8 mouse cellular contexts compared by ENCODE assay signal in the genomic region with DNA sequence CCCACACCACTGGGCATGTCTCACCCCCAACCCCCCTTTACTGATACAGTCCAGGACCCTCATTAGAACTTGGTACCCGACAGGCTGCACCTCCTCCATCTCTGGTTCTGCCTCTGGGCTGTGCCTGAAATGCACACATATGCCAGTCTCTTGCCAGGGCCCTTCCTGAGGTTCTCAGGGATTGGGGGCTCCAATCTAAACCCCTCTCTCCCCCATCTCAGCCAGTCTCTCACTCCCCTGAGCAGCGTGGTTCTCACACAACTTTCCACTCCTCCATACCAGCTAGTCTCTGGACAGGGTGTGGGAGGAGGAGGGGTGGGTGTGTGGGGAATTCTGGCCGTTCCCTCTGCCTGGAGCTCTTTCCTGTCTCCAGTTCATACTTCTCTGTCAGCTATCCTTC. TPM values are rescaled to one million over a fixed set of nuclear protein-coding genes. Genes with fewer than 3 reads are reported as not detected.
DNase-seq lines count a peak whose midpoint lies in the region; ATAC-seq and TF ChIP-seq lines count a peak whose summit lies in the region.
"Had no signal": no experiment of that assay in that cellular context is flagged by ENCODE, and none has a peak within 500 bp of the region (broad histone marks: within the 10 kb centered on the region; RNA-seq: fewer than 3 reads in every experiment).

No protein-coding gene starts in this region.

- 41% methylated on average over 3 of the region's 3 CpGs for WGBS in heart, embryonic 15.5 days
- WGBS in midbrain, embryonic 10.5 days, result 54% methylated on average over 3 of the region's 3 CpGs
- WGBS in midbrain, postnatal 0 days, result 50% methylated on average over 3 of the region's 3 CpGs
- WGBS in limb, embryonic 14.5 days, result 41% methylated on average over 3 of the region's 3 CpGs

- H3K9me3 ChIP-seq in heart, embryonic 15.5 days (replicated peaks), result no peaks in the 10 kb centered on the region
- H3K9me3 ChIP-seq in midbrain, embryonic 10.5 days (replicated peaks), result no peaks in the 10 kb centered on the region
- no peaks in the 10 kb centered on the region for H3K9me3 ChIP-seq in midbrain, postnatal 0 days (ENCODE audit: low read length)
- H3K9me3 ChIP-seq in limb, embryonic 14.5 days (ENCODE audit: control insufficient read depth, low read length), result no peaks in the 10 kb centered on the region

- H3K4me3 ChIP-seq in heart, embryonic 15.5 days, result no peak overlapping the region
- H3K4me3 ChIP-seq in midbrain, embryonic 10.5 days, result peak overlapping the region; percentile 84; the same call in 1 of the 2 replicates
- no peak overlapping the region for H3K4me3 ChIP-seq in midbrain, postnatal 0 days (ENCODE audit: low read depth, low read length)
- no peak overlapping the region for H3K4me3 ChIP-seq in limb, embryonic 14.5 days (replicated peaks; ENCODE audit: low read length)

- peaks cover 16% of the 10 kb centered on the region for H3K4me1 ChIP-seq in heart, embryonic 15.5 days (replicated peaks)
- peaks cover 41% of the 10 kb centered on the region for H3K4me1 ChIP-seq in midbrain, embryonic 10.5 days
- H3K4me1 ChIP-seq in midbrain, postnatal 0 days (ENCODE audit: insufficient read depth, low read length), result peaks cover 3% of the 10 kb centered on the region; the same call in 1 of the 2 replicates
- H3K4me1 ChIP-seq in limb, embryonic 14.5 days (ENCODE audit: control insufficient read depth, insufficient read depth, low read length), result peaks cover 8% of the 10 kb centered on the region; the same call in 1 of the 2 replicates

- no peak for TF ChIP-seq CTCF in midbrain, postnatal 0 days (IDR thresholded peaks at IDR 0.05)

- H3K9ac ChIP-seq in heart, embryonic 15.5 days, result no peak overlapping the region
- H3K9ac ChIP-seq in midbrain, postnatal 0 days (replicated peaks; ENCODE audit: low read length, poor library complexity, severe bottlenecking), result no peak overlapping the region
- H3K9ac ChIP-seq in limb, embryonic 14.5 days (ENCODE audit: low read depth, low read length, severe bottlenecking), result no peak overlapping the region

- TF ChIP-seq POLR2A in limb, embryonic 14.5 days (IDR thresholded peaks at IDR 0.05; ENCODE audit: borderline replicate concordance, extremely low read depth, insufficient read depth, insufficient read length), result no peak

- peak overlapping the region; percentile 79; the same call in 1 of the 2 replicates for H3K27ac ChIP-seq in heart, embryonic 15.5 days
- peak overlapping the region; percentile 96; the same call in 1 of the 2 replicates for H3K27ac ChIP-seq in midbrain, embryonic 10.5 days (replicated peaks)
- no peak overlapping the region for H3K27ac ChIP-seq in midbrain, postnatal 0 days (ENCODE audit: low read depth, low read length)
- 0 out of 2 replicates have a peak overlapping the region, but pooled peaks have one; percentile 2 for H3K27ac ChIP-seq in limb, embryonic 14.5 days (replicated peaks; ENCODE audit: low read depth, low read length)

- no peak for ATAC-seq in heart, embryonic 15.5 days (replicated peaks; ENCODE audit: insufficient number of reproducible peaks, insufficient read depth, low FRiP score, low read depth)
- no peak for ATAC-seq in midbrain, postnatal 0 days (ENCODE audit: low FRiP score)
- ATAC-seq in limb, embryonic 14.5 days (ENCODE audit: low FRiP score, low read depth), result no peak

- H3K36me3 ChIP-seq in heart, embryonic 15.5 days, result no peaks in the 10 kb centered on the region
- H3K36me3 ChIP-seq in midbrain, embryonic 10.5 days, result no peaks in the 10 kb centered on the region
- no peaks in the 10 kb centered on the region for H3K36me3 ChIP-seq in midbrain, postnatal 0 days (ENCODE audit: insufficient read depth, low read length)
- H3K36me3 ChIP-seq in limb, embryonic 14.5 days (ENCODE audit: control insufficient read depth, insufficient read depth, low read length), result no peaks in the 10 kb centered on the region

- no peak for DNase-seq in heart, adult 18-20 months
- no peak for DNase-seq in midbrain, embryonic 10.5 days (ENCODE audit: low spot score)
- DNase-seq in midbrain, postnatal 0 days (ENCODE audit: low spot score), result no peak
- DNase-seq in limb, embryonic 14.5 days (ENCODE audit: low spot score), result no peak
- DNase-seq in right cerebral cortex, postnatal 14 days, result no peak
- no peak for DNase-seq in frontal cortex, postnatal 14 days (ENCODE audit: low spot score in 2 of 2)

- no peaks in the 10 kb centered on the region for H3K27me3 ChIP-seq in heart, embryonic 15.5 days
- H3K27me3 ChIP-seq in midbrain, embryonic 10.5 days (ENCODE audit: low read depth, poor library complexity, severe bottlenecking), result peaks cover 5% of the 10 kb centered on the region
- H3K27me3 ChIP-seq in midbrain, postnatal 0 days (ENCODE audit: insufficient read depth, low read length), result no peaks in the 10 kb centered on the region
- H3K27me3 ChIP-seq in limb, embryonic 14.5 days (ENCODE audit: control insufficient read depth, insufficient read depth, low read length), result no peaks in the 10 kb centered on the region
- H3K27me3 ChIP-seq: Patski had no signal

- peak overlapping the region; percentile 83; the same call in 1 of the 2 replicates for H3K4me2 ChIP-seq in heart, embryonic 15.5 days
- H3K4me2 ChIP-seq in midbrain, postnatal 0 days (ENCODE audit: low read depth, low read length, poor library complexity, severe bottlenecking), result no peak overlapping the region
- 0 out of 2 replicates have a peak overlapping the region, but pooled peaks have one; percentile 92 for H3K4me2 ChIP-seq in limb, embryonic 14.5 days (replicated peaks; ENCODE audit: low read depth, low read length, severe bottlenecking)

RNA-seq across cellular contexts. Expression of a gene that starts 1.0 kb away (rescaled TPM):
- polyA plus RNA-seq in heart, embryonic 15.5 days (2015; fragmentation: Nextera tagmentation; extraction: Ambion mirVana), result 14.1 and 18.0 TPM in 2 replicates
- 10 to 100 TPM; 25.8 TPM for total RNA-seq in heart, adult 18-20 months (2021)
- 10.2 and 13.3 TPM in 2 replicates for polyA plus RNA-seq in midbrain, embryonic 10.5 days (2016; fragmentation: Nextera tagmentation; extraction: Ambion mirVana)
- 13.2 and 14.2 TPM in 2 replicates for total RNA-seq in midbrain, postnatal 0 days (2014; rRNA removed)
- polyA plus RNA-seq in midbrain, postnatal 0 days (2015; fragmentation: Nextera tagmentation; extraction: Ambion mirVana), result 7.3 and 7.4 TPM in 2 replicates
- polyA plus RNA-seq in limb, embryonic 14.5 days (2012; rRNA removed), result 57.5 and 74.5 TPM in 2 replicates
- 24.4 and 25.6 TPM in 2 replicates for polyA plus RNA-seq in limb, embryonic 14.5 days (2014; fragmentation: Nextera tagmentation; extraction: Ambion mirVana)

RNA-seq across cellular contexts. Expression of a gene that starts 20.3 kb away (rescaled TPM):
- 3.0 and 4.3 TPM in 2 replicates for polyA plus RNA-seq in heart, embryonic 15.5 days (2015; fragmentation: Nextera tagmentation; extraction: Ambion mirVana)
- under 1 TPM; 0.17 to 0.90 TPM for total RNA-seq in heart, adult 18-20 months (2021)
- polyA plus RNA-seq in midbrain, embryonic 10.5 days (2016; fragmentation: Nextera tagmentation; extraction: Ambion mirVana), result 0.36 and 0.60 TPM in 2 replicates
- 3.2 TPM in 2 replicates for total RNA-seq in midbrain, postnatal 0 days (2014; rRNA removed)
- polyA plus RNA-seq in midbrain, postnatal 0 days (2015; fragmentation: Nextera tagmentation; extraction: Ambion mirVana), result 4.9 and 5.1 TPM in 2 replicates
- 10.2 and 14.3 TPM in 2 replicates for polyA plus RNA-seq in limb, embryonic 14.5 days (2012; rRNA removed)
- 15.3 and 18.7 TPM in 2 replicates for polyA plus RNA-seq in limb, embryonic 14.5 days (2014; fragmentation: Nextera tagmentation; extraction: Ambion mirVana)

RNA-seq across cellular contexts. Expression of a gene that starts 25.9 kb away (rescaled TPM):
- 11.4 and 14.8 TPM in 2 replicates for polyA plus RNA-seq in heart, embryonic 15.5 days (2015; fragmentation: Nextera tagmentation; extraction: Ambion mirVana)
- 10 to 100 TPM; 15.8 to 16.1 TPM for total RNA-seq in heart, adult 18-20 months (2021)
- polyA plus RNA-seq in midbrain, embryonic 10.5 days (2016; fragmentation: Nextera tagmentation; extraction: Ambion mirVana), result 34.5 and 41.0 TPM in 2 replicates
- 193 and 233 TPM in 2 replicates for total RNA-seq in midbrain, postnatal 0 days (2014; rRNA removed)
- polyA plus RNA-seq in midbrain, postnatal 0 days (2015; fragmentation: Nextera tagmentation; extraction: Ambion mirVana), result 36.5 and 42.0 TPM in 2 replicates
- polyA plus RNA-seq in limb, embryonic 14.5 days (2012; rRNA removed), result 20.7 and 21.2 TPM in 2 replicates
- 31.4 and 31.6 TPM in 2 replicates for polyA plus RNA-seq in limb, embryonic 14.5 days (2014; fragmentation: Nextera tagmentation; extraction: Ambion mirVana)
